Mouse (Mus musculus) forebrain, embryonic 13.5 days (tissue): ENCODE measurements at regions not wholly inside any gene's neighbourhood (a gene's known extent, or its start where the extent isn't known, plus 50 kb on each side); places are given as distances from the start of the nearest gene placed in this dataset.
A peak's percentile ranks its signal among the peaks of the same experiment; 100 is the strongest.

Source experiments
- ATAC-seq: fragments of 200-750 bp; cut with Nextera tagmentation; 2 replicates; pipeline ENCODE4 v1.8.0; 2017
- H3K27ac ChIP-seq: fragments of 300-500 bp; sonication (generic); 2 replicates; pipeline ENCODE4 v1.5.1; 2015; ENCODE audit warnings: inconsistent platforms, mild to moderate bottlenecking, moderate library complexity
- H3K27me3 ChIP-seq: fragments of 300-500 bp; sonication (generic); 2 replicates; pipeline ENCODE4 v1.6.1; 2015; ENCODE audit warnings: mild to moderate bottlenecking, inconsistent platforms
- H3K36me3 ChIP-seq: fragments of 300-500 bp; sonication (generic); 2 replicates; pipeline ENCODE4 v1.6.1; 2015; ENCODE audit warnings: mild to moderate bottlenecking, inconsistent platforms; ENCODE audit not compliant: poor library complexity, severe bottlenecking
- H3K4me1 ChIP-seq: fragments of 300-500 bp; sonication (generic); 2 replicates; pipeline ENCODE4 v1.6.1; 2015; ENCODE audit warnings: inconsistent platforms
- H3K4me2 ChIP-seq: fragments of 300-500 bp; sonication (generic); 2 replicates; pipeline ENCODE4 v1.6.1; 2015; ENCODE audit warnings: inconsistent platforms, mild to moderate bottlenecking, moderate library complexity
- H3K4me3 ChIP-seq: fragments of 300-500 bp; sonication (generic); 2 replicates; pipeline ENCODE4 v1.5.1; 2015; ENCODE audit warnings: mild to moderate bottlenecking, inconsistent platforms
- H3K9ac ChIP-seq: fragments of 300-500 bp; sonication (generic); 2 replicates; pipeline ENCODE4 v1.6.1; 2015; ENCODE audit warnings: mild to moderate bottlenecking, inconsistent platforms
- H3K9me3 ChIP-seq: fragments of 300-500 bp; sonication (generic); replicated peaks from 2 replicates; pipeline ENCODE4 v1.6.1; 2016; ENCODE audit warnings: inconsistent platforms
- WGBS: fragments of 180-500 bp; shearing (Covaris S2); methylation state at CpG from one replicate; pipeline ENCODE4 v1.1.7; 2015; 5-methylcytosine and 5-hydroxymethylcytosine counted together

DNA sequence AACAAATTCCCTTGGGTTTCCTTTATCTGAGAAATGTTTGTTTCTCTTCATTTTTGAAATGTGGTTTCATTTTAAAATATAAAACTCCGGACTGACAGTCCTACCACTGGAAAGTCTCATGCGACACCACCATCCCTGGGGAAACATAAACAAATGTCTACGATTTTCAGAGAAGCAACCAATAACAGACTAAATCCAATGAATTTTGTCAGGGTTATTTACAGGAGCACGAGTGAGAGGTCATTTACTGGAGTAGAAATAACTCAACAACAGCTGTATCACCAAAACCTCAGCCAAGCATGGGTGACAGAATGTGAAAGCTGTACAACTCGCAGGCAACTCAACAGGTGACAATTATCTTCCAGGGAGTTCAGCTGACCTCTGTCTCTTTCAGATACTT is 200.5 kb downstream of the Fam76b start:
- Histone ChIP-seq H3K4me1 (peaks cover 23% of the 10 kb centered on the region), H3K9ac (no peak overlapping the region), H3K27ac (no peak overlapping the region), H3K4me2 (no peak overlapping the region), H3K9me3 (no peaks in the 10 kb centered on the region), H3K36me3 (no peaks in the 10 kb centered on the region), H3K27me3 (no peaks in the 10 kb centered on the region), H3K4me3 (no peak overlapping the region)
- no peak for ATAC-seq
- 85% methylated on average over 5 of the region's 5 CpGs for WGBS

DNA sequence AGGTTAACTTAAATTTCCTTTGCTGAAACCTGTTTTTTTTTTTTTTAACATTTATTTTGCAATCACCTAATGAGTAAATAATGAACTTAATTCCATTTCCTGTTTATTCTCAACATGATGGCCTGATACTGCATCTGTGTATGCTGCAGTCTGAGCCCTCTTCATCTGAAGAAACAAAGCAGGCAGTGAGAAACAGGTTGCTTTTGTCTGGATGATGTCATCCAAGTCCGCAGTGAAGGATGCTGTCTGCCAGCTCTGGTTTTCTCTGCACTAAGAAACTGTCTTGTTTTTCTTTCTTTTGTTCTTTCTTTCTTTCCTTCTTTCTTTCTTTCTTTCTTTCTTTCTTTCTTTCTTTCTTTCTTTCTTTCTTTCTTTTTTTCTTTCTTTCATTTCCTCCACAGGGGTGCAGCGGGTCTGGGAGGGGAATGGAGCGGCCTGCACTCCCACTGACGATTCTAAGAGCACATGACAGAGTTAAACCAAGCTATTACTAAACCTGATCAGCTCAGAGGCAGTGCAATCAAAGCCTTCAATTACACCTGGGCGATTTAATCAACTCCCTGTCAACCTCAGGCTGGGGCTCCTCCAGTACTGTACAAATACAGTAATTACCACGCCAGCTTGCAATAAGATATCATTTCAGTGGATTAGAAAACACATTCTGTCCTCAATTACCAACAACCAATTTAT is 204.0 kb downstream of the Fam76b start:
- H3K4me1 ChIP-seq: peaks cover 16% of the 10 kb centered on the region
- no peaks in the 10 kb centered on the region for H3K36me3 ChIP-seq
- no peak overlapping the region for H3K9ac ChIP-seq
- no peak overlapping the region for H3K4me2 ChIP-seq
- ATAC-seq: peak; percentile 82
- no peaks in the 10 kb centered on the region for H3K27me3 ChIP-seq
- WGBS: 20% methylated on average over 6 of the region's 6 CpGs
- H3K27ac ChIP-seq: no peak overlapping the region
- no peaks in the 10 kb centered on the region for H3K9me3 ChIP-seq
- H3K4me3 ChIP-seq: no peak overlapping the region

DNA sequence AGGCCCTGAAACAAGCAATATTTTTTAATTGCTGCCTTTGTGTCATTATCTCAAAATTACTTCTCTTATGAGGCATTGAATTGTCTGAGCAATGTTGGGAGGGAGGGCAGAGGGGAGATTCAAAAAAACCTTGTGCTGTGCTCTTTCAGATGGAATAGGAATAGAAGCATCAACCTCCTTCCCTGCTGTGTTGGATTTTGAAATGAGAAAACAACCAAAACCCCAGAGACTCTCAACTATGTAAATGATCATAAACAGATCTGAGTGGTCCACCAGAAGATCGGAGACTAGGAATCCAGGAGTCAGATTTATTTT is 204.5 kb downstream of the Fam76b start:
- no peaks in the 10 kb centered on the region for H3K36me3 ChIP-seq
- H3K4me2 ChIP-seq: no peak overlapping the region
- H3K9me3 ChIP-seq: no peaks in the 10 kb centered on the region
- ATAC-seq: peak; percentile 54
- H3K27ac ChIP-seq: no peak overlapping the region
- H3K4me1 ChIP-seq: peaks cover 16% of the 10 kb centered on the region
- 56% methylated on average over 1 of the region's 1 CpGs for WGBS
- no peak overlapping the region for H3K9ac ChIP-seq
- no peaks in the 10 kb centered on the region for H3K27me3 ChIP-seq
- no peak overlapping the region for H3K4me3 ChIP-seq

DNA sequence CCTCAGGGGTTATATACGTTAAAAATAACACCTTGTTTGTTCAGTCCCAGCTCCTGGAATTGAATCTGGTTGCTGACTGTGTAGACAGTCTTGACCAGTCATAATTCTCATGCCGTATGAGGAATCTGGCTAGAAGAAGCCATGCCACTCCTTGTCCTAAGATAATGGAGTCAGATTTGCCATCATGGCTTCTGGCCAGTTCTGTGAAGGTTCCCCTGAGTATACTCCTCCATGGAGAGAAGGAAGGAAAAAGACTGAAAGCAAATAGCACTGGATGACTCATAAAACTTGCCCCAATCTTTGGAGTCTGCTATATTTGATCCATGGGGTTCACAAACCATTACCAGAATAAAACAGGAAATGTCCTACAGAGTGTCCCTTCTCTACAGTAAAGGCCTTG is 208.0 kb downstream of the Fam76b start:
- Histone ChIP-seq H3K9ac (no peak overlapping the region), H3K27ac (no peak overlapping the region), H3K4me1 (peaks cover 16% of the 10 kb centered on the region), H3K4me3 (no peak overlapping the region), H3K4me2 (no peak overlapping the region), H3K27me3 (no peaks in the 10 kb centered on the region), H3K36me3 (no peaks in the 10 kb centered on the region), H3K9me3 (no peaks in the 10 kb centered on the region)
- ATAC-seq: no peak
- 83% methylated on average over 2 of the region's 2 CpGs for whole genome bisulfite sequencing

DNA sequence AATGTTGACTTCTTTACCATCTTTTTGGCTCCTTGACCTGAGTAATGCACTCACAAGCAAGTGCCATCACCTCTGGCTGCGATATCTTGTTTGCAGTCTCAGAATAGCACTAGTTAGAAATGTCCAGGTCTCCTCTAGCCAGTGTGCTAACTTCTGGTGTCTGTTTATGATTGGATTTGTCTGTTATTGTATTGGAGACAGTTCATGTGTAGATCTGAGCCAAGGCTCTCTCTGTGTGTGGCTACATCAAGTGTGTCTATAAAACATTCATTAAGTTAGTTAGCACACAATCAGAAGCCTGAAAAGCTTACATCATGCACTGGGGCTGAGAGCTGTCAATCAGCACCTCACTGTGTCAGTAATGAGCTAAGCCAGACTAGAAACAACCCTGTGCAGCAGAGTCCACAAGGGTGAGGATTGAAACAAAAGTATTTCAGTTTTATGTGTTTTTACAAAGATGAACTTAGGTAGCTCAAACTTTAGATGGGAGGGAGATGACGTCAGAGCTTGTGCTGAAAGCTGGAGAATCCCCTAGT is 214.5 kb downstream of the Fam76b start:
- WGBS: 67% methylated on average over 2 of the region's 2 CpGs
- 0 out of 2 replicates have a peak, but pooled peaks have one; percentile 38 for ATAC-seq
- Histone ChIP-seq H3K4me2 (no peak overlapping the region), H3K9ac (no peak overlapping the region), H3K27ac (no peak overlapping the region), H3K36me3 (no peaks in the 10 kb centered on the region), H3K4me1 (no peaks in the 10 kb centered on the region), H3K9me3 (no peaks in the 10 kb centered on the region), H3K4me3 (no peak overlapping the region), H3K27me3 (no peaks in the 10 kb centered on the region)

DNA sequence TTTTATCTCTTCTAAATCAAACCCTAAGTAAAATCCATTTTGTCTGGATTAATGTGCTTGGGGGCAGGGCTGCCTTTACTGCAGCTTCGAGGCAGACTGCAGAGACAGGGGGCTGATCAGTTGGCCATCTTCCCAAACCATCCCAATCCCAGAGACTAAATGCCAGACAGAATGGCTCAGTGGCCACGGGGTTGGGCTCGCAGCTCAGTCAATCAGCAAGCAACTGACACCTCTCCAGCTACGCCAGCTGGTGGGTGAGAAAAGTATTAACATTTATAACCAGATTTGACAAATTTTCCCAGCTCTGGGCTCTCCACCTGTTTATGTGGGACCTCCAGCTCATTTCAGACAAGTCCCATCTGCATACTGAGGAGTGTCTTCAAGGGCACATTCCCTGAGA is 220.7 kb downstream of the Fam76b start:
- Histone ChIP-seq H3K9ac (no peak overlapping the region), H3K27ac (no peak overlapping the region), H3K27me3 (no peaks in the 10 kb centered on the region), H3K4me2 (no peak overlapping the region), H3K36me3 (no peaks in the 10 kb centered on the region), H3K9me3 (no peaks in the 10 kb centered on the region), H3K4me1 (no peaks in the 10 kb centered on the region), H3K4me3 (no peak overlapping the region)
- peak; percentile 89 for ATAC-seq
- 73% methylated on average over 4 of the region's 4 CpGs for WGBS

DNA sequence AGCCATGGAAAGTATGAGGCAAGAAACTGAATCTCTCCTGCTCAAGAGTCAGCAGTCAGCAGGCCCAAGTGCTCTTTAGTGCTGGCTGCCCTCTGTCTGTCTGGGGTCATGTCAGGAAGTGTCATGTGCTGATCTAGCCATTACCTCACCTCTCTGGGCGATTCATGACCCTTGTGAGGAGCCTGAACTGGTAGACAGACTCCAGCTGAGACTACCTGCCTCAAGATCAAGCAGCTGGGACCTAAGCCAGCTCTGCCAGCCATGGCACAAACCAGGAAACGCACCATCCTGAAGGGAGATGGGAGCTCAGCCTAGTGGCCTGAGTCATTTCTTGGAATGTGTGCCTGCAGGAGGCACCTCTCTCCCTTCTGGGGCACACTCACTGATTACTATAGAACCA is 221.2 kb upstream of the Sesn3 start:
- ATAC-seq: no peak
- H3K4me1 ChIP-seq: peaks cover 18% of the 10 kb centered on the region
- H3K4me3 ChIP-seq: no peak overlapping the region
- H3K4me2 ChIP-seq: no peak overlapping the region
- H3K9ac ChIP-seq: no peak overlapping the region
- no peak overlapping the region for H3K27ac ChIP-seq
- H3K9me3 ChIP-seq: no peaks in the 10 kb centered on the region
- H3K27me3 ChIP-seq: no peaks in the 10 kb centered on the region
- H3K36me3 ChIP-seq: no peaks in the 10 kb centered on the region
- 33% methylated on average over 2 of the region's 2 CpGs for WGBS

DNA sequence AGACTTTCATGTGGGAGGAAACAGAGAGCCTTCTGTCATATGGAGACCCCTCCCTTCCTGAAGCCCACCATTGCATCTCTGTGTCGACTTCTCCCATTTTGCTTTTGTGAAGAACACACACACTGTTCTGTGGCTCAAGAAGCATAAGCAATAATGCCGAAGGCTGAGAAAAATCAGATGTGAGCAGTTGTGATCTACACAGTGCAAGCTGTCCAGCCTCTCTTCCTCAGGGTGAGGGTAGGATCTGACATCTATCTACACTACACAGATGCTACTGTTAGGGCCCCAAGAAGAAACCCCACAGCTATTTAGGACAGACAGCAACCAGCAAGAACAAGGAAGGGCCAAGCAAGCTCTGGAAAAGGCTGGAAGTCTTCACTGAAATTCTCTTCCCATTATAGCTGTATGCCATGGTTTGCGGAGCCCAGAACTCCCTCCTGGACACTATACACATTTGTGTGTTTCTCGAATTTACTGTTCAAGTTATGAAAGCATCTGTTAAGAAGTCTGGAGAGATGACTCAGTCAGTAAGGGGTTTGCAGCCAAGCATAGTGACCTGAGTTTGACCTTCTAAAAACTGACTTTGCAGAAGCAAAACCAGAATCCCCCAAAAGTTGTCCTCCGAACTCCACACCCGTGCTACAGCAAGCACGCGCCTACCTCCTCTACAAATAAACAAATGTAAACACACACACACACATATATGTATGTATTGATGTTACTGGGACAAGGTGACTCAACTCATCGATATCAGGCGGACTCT is 218.3 kb upstream of the Sesn3 start:
- Histone ChIP-seq H3K9me3 (no peaks in the 10 kb centered on the region), H3K4me3 (no peak overlapping the region), H3K36me3 (no peaks in the 10 kb centered on the region), H3K4me2 (no peak overlapping the region), H3K9ac (no peak overlapping the region), H3K27me3 (no peaks in the 10 kb centered on the region), H3K4me1 (peaks cover 28% of the 10 kb centered on the region), H3K27ac (no peak overlapping the region)
- ATAC-seq: no peak
- 90% methylated on average over 10 of the region's 10 CpGs for WGBS

DNA sequence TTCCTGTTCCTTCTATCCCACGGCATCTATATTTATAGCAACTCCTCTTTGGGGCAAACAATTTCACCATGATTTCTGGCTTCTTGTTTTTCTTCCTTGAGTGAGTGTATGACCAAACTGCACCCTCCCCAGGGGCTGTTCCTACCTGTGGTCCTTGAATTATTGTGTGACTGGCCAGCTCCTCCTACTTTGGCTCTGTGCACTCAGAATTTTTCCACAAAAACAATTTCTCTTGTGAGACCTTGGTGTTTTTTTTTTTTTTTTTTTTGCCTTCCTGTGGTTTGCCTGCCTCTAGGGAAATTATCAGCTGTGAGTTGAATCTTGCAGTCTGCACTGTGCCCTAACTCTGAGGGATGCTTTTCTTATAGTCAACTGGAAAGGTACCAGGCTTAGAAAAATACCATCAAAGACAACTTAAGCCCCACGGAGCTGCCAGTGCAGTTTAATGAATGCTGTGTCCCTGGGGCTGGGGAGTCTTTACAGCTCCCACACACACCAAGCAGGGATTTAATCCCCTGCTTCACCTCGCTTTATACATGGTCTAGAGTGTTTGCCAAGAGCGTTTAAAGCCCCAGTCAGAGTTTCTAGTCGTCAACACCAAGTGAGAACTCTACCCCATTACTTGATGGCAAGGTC is 216.2 kb upstream of the Sesn3 start:
- Histone ChIP-seq H3K27ac (peak overlapping the region; percentile 54; the same call in 1 of the 2 replicates), H3K27me3 (no peaks in the 10 kb centered on the region), H3K9ac (no peak overlapping the region), H3K36me3 (no peaks in the 10 kb centered on the region), H3K9me3 (no peaks in the 10 kb centered on the region), H3K4me3 (no peak overlapping the region), H3K4me2 (no peak overlapping the region), H3K4me1 (peaks cover 26% of the 10 kb centered on the region)
- peak; percentile 82 for ATAC-seq
- 3% methylated on average over 5 of the region's 5 CpGs for WGBS

DNA sequence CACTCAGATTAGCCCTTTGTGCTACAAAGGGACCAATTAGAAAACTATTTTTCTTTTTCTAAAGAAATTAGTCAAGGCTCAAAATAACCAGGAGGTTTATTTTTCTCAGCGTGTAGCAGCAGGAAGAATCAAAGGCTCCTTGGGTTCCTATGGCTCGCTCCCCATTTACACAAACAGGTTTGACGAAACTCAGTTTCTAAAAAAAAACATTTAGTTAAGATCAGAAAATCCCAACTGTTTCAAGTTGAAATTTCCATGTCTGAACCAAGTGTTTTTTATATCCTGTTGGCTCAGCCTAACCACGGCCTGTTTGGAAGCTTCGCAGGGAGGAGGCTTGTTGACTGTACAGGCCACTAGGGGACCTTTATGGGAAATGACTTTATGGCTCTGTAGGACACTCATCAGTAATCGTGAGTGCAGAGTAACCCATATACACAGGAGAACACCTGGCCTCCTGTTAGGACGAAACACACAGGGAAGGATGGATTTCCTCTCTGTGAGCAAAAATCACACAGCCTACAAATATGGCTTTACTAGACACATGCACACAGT is 215.6 kb upstream of the Sesn3 start:
- Histone ChIP-seq H3K4me3 (no peak overlapping the region), H3K4me2 (no peak overlapping the region), H3K27me3 (no peaks in the 10 kb centered on the region), H3K9ac (no peak overlapping the region), H3K9me3 (no peaks in the 10 kb centered on the region), H3K27ac (no peak overlapping the region), H3K36me3 (no peaks in the 10 kb centered on the region), H3K4me1 (peaks cover 21% of the 10 kb centered on the region)
- WGBS: 17% methylated on average over 7 of the region's 7 CpGs
- ATAC-seq: peak; percentile 52

DNA sequence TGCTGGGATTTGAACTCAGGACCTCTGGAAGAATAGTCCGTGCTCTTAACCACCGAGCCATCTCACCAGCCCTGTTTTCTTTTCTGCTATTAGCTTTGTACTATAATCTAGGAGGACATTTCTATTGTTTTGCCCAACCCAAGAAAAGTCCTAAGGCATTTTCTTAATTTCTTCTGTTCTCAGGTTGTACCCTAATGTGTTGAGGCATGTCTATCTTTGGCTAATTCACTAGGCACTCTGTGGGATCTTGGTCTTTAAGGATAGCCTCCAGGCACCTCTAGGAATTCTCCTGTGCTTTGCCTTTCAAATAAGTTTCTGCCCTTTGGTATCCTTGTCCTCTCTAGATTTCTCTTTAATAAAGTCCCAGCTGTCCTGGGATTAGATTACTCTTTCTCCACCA is 214.6 kb upstream of the Sesn3 start:
- no peak overlapping the region for H3K4me3 ChIP-seq
- no peak for ATAC-seq
- peaks cover 6% of the 10 kb centered on the region; the same call in 1 of the 2 replicates for H3K9me3 ChIP-seq
- H3K27ac ChIP-seq: no peak overlapping the region
- H3K27me3 ChIP-seq: no peaks in the 10 kb centered on the region
- peaks cover 21% of the 10 kb centered on the region for H3K4me1 ChIP-seq
- no peak overlapping the region for H3K9ac ChIP-seq
- no peak overlapping the region for H3K4me2 ChIP-seq
- no peaks in the 10 kb centered on the region for H3K36me3 ChIP-seq
- 81% methylated on average over 2 of the region's 2 CpGs for WGBS

DNA sequence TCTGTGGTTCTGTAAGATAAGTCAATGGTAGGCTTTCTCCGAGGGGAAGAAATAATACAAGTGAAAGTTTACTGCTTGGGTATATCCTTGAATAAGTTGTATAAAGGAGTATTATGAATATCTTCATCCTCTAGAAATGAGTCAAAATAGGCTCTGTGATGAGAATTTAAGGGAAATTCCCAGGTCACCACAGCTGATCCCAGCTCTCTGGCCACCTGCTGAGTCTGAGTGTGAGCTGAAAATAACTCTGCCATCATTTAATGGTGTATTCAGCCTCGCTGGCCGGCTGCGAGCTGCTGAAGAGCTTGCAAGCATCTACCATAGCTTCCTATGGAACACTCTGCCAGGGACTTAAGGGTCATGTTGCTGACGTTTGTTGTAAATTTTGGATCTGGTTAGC is 213.5 kb upstream of the Sesn3 start:
- peaks cover 16% of the 10 kb centered on the region for H3K9me3 ChIP-seq
- H3K4me1 ChIP-seq: peaks cover 21% of the 10 kb centered on the region
- H3K27ac ChIP-seq: no peak overlapping the region
- no peak for ATAC-seq
- no peak overlapping the region for H3K9ac ChIP-seq
- 75% methylated on average over 5 of the region's 5 CpGs for WGBS
- H3K27me3 ChIP-seq: no peaks in the 10 kb centered on the region
- H3K36me3 ChIP-seq: no peaks in the 10 kb centered on the region
- no peak overlapping the region for H3K4me2 ChIP-seq
- H3K4me3 ChIP-seq: no peak overlapping the region
